Mouse (Mus musculus) cerebellum, adult 2 months (tissue): ENCODE measurements around the gene Serpina11.

ENCODE experiments used
- CTCF ChIP-seq: fragments of 200-500 bp; IDR thresholded peaks from 2 replicates; pipeline ENCODE4 v1.5.1; 2011; ENCODE audit warnings: low read depth, mild to moderate bottlenecking, control low read depth, low read length, moderate library complexity, borderline replicate concordance; ENCODE audit not compliant: insufficient read depth
- POLR2A ChIP-seq: fragments of 200-500 bp; IDR thresholded peaks from 2 replicates; pipeline ENCODE4 v1.6.1; 2011; ENCODE audit warnings: low read length, control low read depth, borderline replicate concordance; ENCODE audit not compliant: insufficient read depth

DNA sequence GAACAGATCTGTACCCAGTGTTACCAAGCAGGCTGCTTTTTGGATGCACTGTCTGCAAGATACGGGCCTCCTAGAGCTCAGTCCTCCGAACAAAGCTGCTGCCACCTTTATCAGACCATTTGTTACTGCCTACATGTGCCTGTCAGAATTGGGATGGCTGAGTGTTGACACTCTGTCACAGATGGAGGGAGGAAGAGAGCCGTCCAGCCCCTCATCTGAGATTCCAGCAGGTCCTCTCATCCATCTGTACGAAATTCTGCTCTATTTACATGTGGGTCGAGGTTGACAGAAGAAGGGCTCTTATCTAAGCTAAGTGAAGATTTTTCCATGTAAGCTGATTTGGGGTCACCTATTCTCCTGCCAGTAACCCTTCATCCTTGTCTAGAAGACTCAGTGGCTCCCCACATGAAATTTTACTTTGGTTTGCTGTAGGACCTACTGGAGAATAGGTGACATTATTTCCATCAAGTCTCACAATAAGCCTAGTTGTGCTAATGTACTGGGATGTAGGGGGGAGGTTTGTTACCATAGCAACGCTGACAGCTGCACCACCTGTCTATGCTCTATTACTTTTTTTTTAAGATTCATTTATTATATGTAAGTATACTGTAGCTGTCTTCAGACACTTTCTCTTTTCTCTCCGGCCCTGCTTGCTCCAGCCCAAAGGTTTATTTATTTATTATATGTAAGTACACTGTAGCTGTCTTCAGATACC lies 8.0 kb downstream of the Serpina11 start:
- TF ChIP-seq CTCF (no peak), POLR2A (no peak)
